Mouse (Mus musculus) right cerebral cortex, postnatal 36 days (tissue): Measurements from ENCODE around the gene Olfr1302.

Experiments
- DNase-seq, 2 experiments: peaks; one replicate each; pipeline ENCODE4 v3.0.0; 2022; ENCODE audit warnings: low spot score in 2 of 2, mixed read lengths in 1 of 2

The Olfr1302 gene

GRCm38 (mm10) chr2:111777129-111777528 lies at the start of gene Olfr1302:
Gene Olfr1302, plus strand, starts transcription at chr2:111777429.
- no peak for DNase-seq

- no peak for DNase-seq
Measured at GRCm38 (mm10) chr2:111750706-111751105, 26.5 kb upstream of the Olfr1302 start, which contains the start of gene Olfr1301. Gene Olfr1301, plus strand, starts transcription at chr2:111751006.

- no peak for DNase-seq
Measured at GRCm38 (mm10) chr2:111812936-111813335, 35.7 kb downstream of the Olfr1302 start.

- no peak for DNase-seq
Measured at GRCm38 (mm10) chr2:111820240-111820639, 43.0 kb downstream of the Olfr1302 start, which contains the start of gene Olfr1303. Gene Olfr1303, minus strand, starts transcription at chr2:111820340.
